Mouse (Mus musculus) Patski (cell line): ENCODE measurements around the gene Shroom1. TPM values are rescaled to one million over a fixed set of nuclear protein-coding genes. Genes with fewer than 3 reads are reported as not detected.

ENCODE experiments used
- ATAC-seq: fragments of 100-300 bp; one replicate; pipeline ENCODE4 v1.8.0; 2021
- CTCF ChIA-PET: fragments of 350-600 bp; sonication (Branson Sonifier 250); formaldehyde crosslinking; loops from one replicate; lab custom pipeline; 2022; ENCODE audit warnings: inconsistent platforms; lab: Charles Lee
- POLR2A ChIA-PET: fragments of 350-600 bp; sonication (Branson Sonifier 250); formaldehyde crosslinking; loops from one replicate; lab custom pipeline; 2022; ENCODE audit warnings: antibody characterized with exemption, inconsistent platforms; lab: Charles Lee
- DNase-seq: peaks from one replicate; pipeline ENCODE4 v3.0.0-alpha.2; 2011; ENCODE audit warnings: low read depth, low spot score
- H3K27me3 ChIP-seq: fragments of 371-371 bp; one replicate; pipeline ENCODE4 v1.5.1; 2021
- CTCF ChIP-seq: fragments of 100-300 bp; IDR thresholded peaks from one replicate; pipeline ENCODE4 v1.5.1; 2021
- in situ Hi-C: fragments of 300-500 bp; cut with MboI; formaldehyde crosslinking; loops from 3 replicates; pipeline ENCODE4 v1.11.1; 2018; ENCODE audit warnings: low pct_unique_long_range_greater_than_20kb, mixed read lengths
- polyA plus RNA-seq: library from polyadenylated mRNA; unstranded; gene quantifications from one replicate; pipeline ENCODE4 v1.2.3, GENCODE M21; 2021

Shroom1 gene
- polyA plus RNA-seq, 1 experiment from 2014 or later, result not detected

- DNase-seq (no peak), ATAC-seq (no peak)
- in situ Hi-C loops, result no loop called here
- H3K27me3 ChIP-seq, result no peaks in the 10 kb centered on the region
- no peak for TF ChIP-seq CTCF
- POLR2A ChIA-PET, result no interaction called here
- CTCF ChIA-PET, result interaction anchor here (0.6 to 1.4 kb wide), 3 partner anchors 8 to 124 kb away, joined by 3 to 4 read pairs (median 3); no protein-coding TSS in a partner anchor
These were observed 28.9 kb upstream of the Shroom1 start for GRCm38 (mm10) chr11:53427993-53428715.

GRCm38 (mm10) chr11:53428716-53429057, 28.3 kb upstream of the Shroom1 start:
- ChIA-PET POLR2A (no interaction called here), CTCF (no interaction called here)
- TF ChIP-seq CTCF, result no peak
- DNase-seq (no peak), ATAC-seq (no peak)
- in situ Hi-C loops, result no loop called here
- no peaks in the 10 kb centered on the region for H3K27me3 ChIP-seq

- in situ Hi-C loops, result no loop called here
- no peak for TF ChIP-seq CTCF
- DNase-seq, result no peak
- POLR2A ChIA-PET, result no interaction called here
- no peak for ATAC-seq
- no peaks in the 10 kb centered on the region for H3K27me3 ChIP-seq
- CTCF ChIA-PET, result no interaction called here
These were observed 27.8 kb upstream of the Shroom1 start for GRCm38 (mm10) chr11:53429182-53429581.

GRCm38 (mm10) chr11:53430300-53430669, 26.7 kb upstream of the Shroom1 start:
- TF ChIP-seq CTCF, result no peak
- ATAC-seq (peak; percentile 17), DNase-seq (no peak)
- POLR2A ChIA-PET, result no interaction called here
- in situ Hi-C loops, result no loop called here
- CTCF ChIA-PET, result interaction anchor here (1.2 kb wide), 1 partner anchor 13 kb away, joined by 3 read pairs; no protein-coding TSS in a partner anchor
- no peaks in the 10 kb centered on the region for H3K27me3 ChIP-seq

- ChIA-PET POLR2A (no interaction called here), CTCF (interaction anchor here (1.2 to 2.0 kb wide), 2 partner anchors 14 kb away, joined by 3 to 8 read pairs; no protein-coding TSS in a partner anchor)
- H3K27me3 ChIP-seq, result no peaks in the 10 kb centered on the region
- DNase-seq (peak; percentile 97), ATAC-seq (peak; percentile 84)
- no peak for TF ChIP-seq CTCF
- in situ Hi-C loops, result no loop called here
These were observed 26.2 kb upstream of the Shroom1 start, which contains the start of the genes Uqcrq and Gdf9 for GRCm38 (mm10) chr11:53430670-53431346. TSS of gene Uqcrq (minus strand) at chr11:53430831. TSS of gene Gdf9 (plus strand) at chr11:53431023.

- in situ Hi-C loops, result no loop called here
- DNase-seq (no peak), ATAC-seq (peak; percentile 4)
- TF ChIP-seq CTCF, result no peak
- POLR2A ChIA-PET, result interaction anchor here (0.5 kb wide), 1 partner anchor 30 kb away, joined by 3 read pairs; no protein-coding TSS in a partner anchor
- CTCF ChIA-PET, result interaction anchor here (1.1 to 2.0 kb wide), 3 partner anchors 14 to 22 kb away, joined by 3 to 8 read pairs (median 3); no protein-coding TSS in a partner anchor
- H3K27me3 ChIP-seq, result no peaks in the 10 kb centered on the region
These were observed 25.5 kb upstream of the Shroom1 start for GRCm38 (mm10) chr11:53431347-53432056.

GRCm38 (mm10) chr11:53433057-53433456, 23.9 kb upstream of the Shroom1 start:
- H3K27me3 ChIP-seq, result no peaks in the 10 kb centered on the region
- TF ChIP-seq CTCF, result no peak
- in situ Hi-C loops, result no loop called here
- ChIA-PET CTCF (interaction anchor here (1.4 to 2.0 kb wide), 2 partner anchors 9 to 12 kb away, joined by 3 to 8 read pairs; no protein-coding TSS in a partner anchor), POLR2A (interaction anchor here (0.6 kb wide), 1 partner anchor 165 kb away, joined by 5 read pairs; no protein-coding TSS in a partner anchor)
- DNase-seq (no peak), ATAC-seq (no peak)

- ChIA-PET POLR2A (no interaction called here), CTCF (no interaction called here)
- in situ Hi-C loops, result no loop called here
- DNase-seq, result no peak
- no peaks in the 10 kb centered on the region for H3K27me3 ChIP-seq
- no peak for TF ChIP-seq CTCF
- no peak for ATAC-seq
These were observed 21.5 kb upstream of the Shroom1 start for GRCm38 (mm10) chr11:53435504-53435903.

- ChIA-PET POLR2A (no interaction called here), CTCF (no interaction called here)
- TF ChIP-seq CTCF, result no peak
- DNase-seq (no peak), ATAC-seq (no peak)
- H3K27me3 ChIP-seq, result peaks cover 5% of the 10 kb centered on the region
- in situ Hi-C loops, result no loop called here
These were observed 20.7 kb upstream of the Shroom1 start for GRCm38 (mm10) chr11:53436338-53436737.

- in situ Hi-C loops, result no loop called here
- POLR2A ChIA-PET, result no interaction called here
- H3K27me3 ChIP-seq, result peaks cover 8% of the 10 kb centered on the region
- CTCF ChIA-PET, result interaction anchor here (1.0 kb wide), 1 partner anchor 15 kb away, joined by 5 read pairs; the partner anchor contains the start of genes Gm10447 and Shroom1
- TF ChIP-seq CTCF, result no peak
- DNase-seq (no peak), ATAC-seq (no peak)
These were observed 15.1 kb upstream of the Shroom1 start for GRCm38 (mm10) chr11:53441921-53442320.
